Mouse (Mus musculus) hindlimb bud, embryonic 11.5 days (tissue): Measurements from ENCODE around the gene Ddx54.

Experiments
- DNase-seq: peaks from one replicate; pipeline ENCODE4 v3.0.0-alpha.2; 2012; ENCODE audit warnings: low read depth, low spot score; ENCODE audit errors: extremely low spot score

Ddx54 gene

GRCm38 (mm10) chr5:120640094-120640493 is 27.6 kb downstream of the Ddx54 start:
- no peak for DNase-seq

DNA sequence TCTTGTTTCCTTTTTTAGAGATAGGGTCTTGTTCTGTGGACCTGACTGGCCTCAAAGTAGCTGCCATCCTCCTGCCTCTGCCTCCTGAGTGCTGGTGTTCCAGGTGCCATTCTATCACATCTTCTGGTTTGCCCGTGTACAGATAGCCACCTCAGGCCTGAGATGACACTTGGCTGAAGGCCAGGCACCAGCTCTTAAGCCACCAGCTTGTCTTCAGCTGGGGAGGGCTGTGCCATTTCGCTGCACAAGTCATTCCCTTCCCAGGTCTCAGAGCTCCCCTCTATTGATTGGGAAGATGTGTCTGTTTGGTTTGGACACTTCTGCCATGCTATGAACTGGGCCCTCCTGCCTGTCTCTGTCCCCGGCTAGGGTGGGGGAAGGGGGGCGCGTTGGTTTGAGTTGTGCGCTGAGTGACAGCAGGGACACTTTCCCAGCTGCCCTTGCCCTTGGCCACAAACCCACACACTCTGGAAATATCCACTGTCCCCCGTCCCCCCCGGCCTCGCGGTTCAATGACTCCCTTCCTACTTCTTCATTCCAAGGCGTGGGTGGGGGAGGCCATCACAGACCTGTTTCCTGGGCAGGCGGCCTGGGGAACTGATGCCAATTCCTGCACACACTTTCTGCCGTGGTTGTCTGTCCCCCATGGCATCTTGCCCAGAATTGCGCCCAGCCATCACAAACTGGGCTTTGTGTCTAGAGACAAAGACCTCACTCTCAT is 31.0 kb downstream of the Ddx54 start:
- no peak for DNase-seq

DNA sequence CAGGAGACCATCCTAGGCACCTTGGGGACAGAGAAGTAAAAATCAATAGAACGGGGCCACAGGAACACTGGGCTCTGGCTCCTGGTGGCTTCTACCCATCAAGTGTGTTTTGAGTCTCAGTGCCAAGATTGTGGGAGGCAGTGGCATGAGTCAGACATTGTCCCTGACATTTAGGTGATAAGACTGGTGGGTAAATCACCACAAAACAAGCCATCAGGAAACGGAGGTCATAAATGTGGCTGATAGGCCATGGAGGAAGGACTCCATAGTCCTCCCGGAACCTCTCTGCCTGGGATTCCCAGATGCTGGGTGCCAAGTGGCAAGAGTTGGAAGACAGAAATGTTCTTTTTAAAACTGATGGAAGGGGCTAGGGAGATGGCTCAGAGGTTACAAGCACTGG is 31.7 kb downstream of the Ddx54 start:
- no peak for DNase-seq

- no peak for DNase-seq
Observed at GRCm38 (mm10) chr5:120645851-120646250, 33.3 kb downstream of the Ddx54 start.

- DNase-seq, result no peak
Observed at GRCm38 (mm10) chr5:120647361-120647760, 34.8 kb downstream of the Ddx54 start.

DNA sequence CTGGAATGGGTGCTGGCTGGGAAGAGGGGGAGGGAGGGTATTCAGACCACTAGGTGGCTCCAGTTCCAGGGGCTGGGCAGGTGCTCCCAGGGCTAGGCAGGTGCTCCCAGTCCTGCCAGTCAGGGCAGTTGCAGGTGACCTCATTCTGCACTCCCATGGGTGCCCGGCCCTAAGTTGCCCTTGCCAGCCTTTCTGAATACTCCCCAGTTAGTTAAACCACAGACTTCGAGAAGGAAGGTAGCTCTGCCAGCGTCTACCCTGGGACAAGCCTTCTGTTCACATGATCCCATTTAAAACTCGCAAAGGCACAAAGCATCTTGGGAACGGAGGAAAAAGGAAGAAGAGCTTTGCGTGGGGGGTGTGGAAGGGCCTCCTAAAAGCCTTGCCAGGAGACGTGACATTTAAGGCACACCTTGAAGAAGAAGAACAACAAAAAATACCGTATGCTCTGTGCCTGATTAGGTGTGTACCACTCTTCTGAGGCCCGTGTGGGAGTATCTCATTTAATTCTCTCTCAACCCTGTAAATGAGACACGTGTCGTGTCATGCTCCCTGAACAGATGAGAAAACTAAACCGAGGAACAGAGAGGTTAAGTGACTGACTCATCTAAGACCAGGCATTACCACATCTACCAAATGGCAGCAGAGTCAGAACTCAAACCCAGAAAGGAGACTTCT is 35.4 kb downstream of the Ddx54 start:
- DNase-seq, result no peak

GRCm38 (mm10) chr5:120648569-120649373 is 36.2 kb downstream of the Ddx54 start, which contains the start of gene Rasal1:
Rasal1 (plus strand) TSS chr5:120648812.
- no peak for DNase-seq

DNA sequence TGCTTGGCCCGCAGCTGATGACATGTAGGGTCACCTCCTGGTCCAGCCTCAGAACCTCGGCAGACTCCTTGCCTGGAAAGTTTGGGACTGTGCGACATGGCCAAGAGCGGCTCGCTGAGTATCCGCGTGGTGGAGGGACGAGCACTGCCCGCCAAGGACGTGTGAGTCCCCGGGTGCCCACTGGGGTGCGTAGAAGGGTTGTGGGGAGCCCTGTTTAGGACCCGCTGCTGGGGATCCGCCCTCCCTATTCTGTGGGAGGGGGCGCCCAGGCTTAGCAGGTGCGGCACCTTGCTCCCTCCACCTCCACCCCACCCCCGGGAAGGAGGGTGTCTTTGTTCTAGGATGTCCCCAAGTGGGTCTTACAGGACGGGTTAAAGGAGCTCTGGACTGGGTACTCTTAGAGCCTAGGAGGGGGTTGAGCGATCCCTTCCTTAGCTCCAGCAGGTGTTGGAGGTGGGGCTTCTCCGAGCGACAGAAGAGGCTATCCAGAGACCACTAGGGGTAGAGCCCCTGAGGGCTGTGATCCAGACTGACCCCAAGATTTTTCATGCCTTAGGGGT is 36.9 kb downstream of the Ddx54 start:
- no peak for DNase-seq

DNA sequence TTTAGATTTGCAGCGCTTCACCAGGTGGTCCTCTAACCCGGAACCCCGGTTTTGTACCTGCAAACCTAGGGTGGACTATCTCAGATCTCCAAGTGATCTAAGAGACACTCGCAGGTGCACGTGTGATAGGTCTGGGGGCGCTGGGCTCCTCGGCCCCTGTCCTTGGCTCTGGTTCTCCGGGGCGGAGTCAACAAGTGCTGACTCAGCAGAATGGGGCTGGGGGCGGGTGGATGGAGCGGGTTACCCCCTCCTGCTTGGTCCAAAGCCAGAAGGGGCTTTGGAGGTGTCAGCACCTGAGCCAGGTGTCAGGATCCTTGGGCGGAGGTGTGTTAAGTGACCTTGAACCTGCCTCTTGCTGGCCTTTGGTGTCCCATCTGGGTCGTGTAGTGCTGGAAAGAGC is 37.4 kb downstream of the Ddx54 start:
- no peak for DNase-seq

DNA sequence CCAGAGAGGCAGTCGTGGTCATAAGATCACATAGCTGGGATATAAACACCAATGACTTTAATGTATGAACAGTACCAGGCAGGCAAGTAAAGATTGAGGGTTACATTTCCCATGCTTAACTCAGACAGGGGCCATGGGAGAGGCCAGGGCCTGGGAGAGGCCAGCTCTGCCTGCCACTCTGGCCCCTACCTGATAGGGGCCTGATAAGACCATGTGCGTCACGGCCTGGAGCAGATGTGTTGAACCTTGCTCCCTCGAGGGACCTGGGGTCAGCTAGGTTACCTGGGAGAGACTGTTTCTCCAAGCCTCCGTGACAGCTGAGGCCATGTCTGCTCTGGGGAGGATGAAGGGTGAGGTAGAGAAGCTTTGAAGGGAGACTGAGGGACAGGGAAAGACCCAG is 38.7 kb downstream of the Ddx54 start:
- no peak for DNase-seq

DNA sequence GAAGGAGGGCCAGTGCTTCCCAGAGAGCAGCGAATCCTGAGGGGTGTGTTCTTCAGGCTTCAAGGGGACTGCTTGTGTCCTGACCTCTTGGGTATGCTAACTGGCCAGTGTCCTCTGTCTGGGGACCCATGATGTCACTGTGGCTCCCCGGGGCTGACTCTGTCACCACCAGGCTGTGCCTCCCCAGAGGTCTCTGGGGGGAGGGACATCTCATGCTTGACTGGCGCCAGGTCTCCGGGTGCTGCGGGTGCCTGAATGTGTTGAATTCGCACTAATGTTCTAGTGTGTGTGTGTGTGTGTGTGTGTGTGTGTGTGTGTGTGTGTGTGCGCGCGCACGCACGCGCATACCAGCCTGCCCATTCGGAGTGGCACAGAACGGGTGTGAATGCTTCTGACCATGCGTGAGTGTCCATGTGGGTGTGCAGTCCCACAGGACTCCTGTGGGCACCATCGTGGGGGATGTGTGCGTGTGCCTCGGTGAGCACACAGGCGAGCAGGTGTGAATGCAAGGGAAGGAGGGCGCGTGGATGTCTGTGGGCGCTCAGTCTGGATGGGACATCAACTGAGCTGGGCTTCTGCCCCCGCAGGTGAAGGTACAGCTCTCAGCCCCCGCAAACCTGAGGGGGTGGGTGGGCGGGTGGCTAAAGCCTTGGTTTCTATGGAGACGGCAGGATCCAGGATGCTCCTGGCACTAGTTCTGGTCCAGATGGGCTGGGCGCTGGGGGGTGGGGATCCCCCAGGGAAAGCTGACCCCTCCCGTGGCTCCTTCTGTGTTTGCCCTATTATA is 40.6 kb downstream of the Ddx54 start:
- no peak for DNase-seq

- no peak for DNase-seq
Observed at GRCm38 (mm10) chr5:120653873-120654272, 41.3 kb downstream of the Ddx54 start.

DNA sequence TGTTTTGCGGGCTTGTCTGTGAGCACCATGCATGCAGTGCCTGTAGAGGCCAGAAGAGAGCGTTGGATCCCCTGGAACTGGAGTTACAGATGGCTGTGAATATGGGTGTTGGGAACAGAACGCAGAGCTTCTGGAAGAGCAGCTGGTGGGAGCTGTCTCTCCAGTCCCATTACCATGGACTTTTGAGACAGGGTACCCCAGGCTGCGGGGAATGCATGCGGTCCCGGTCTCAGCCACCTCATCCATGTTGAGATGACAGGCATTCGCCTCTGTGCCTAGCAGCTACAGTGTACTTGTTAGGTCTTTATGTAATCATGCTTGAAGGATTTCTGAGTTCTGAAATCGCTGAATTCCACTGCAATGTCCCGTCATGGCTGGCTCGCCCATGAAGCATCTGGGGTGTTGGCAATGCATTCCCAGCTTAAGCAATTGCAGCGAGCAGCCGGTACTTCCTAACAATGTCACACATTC is 43.8 kb downstream of the Ddx54 start:
- DNase-seq, result no peak

GRCm38 (mm10) chr5:120660816-120661215 is 48.3 kb downstream of the Ddx54 start:
- no peak for DNase-seq

DNA sequence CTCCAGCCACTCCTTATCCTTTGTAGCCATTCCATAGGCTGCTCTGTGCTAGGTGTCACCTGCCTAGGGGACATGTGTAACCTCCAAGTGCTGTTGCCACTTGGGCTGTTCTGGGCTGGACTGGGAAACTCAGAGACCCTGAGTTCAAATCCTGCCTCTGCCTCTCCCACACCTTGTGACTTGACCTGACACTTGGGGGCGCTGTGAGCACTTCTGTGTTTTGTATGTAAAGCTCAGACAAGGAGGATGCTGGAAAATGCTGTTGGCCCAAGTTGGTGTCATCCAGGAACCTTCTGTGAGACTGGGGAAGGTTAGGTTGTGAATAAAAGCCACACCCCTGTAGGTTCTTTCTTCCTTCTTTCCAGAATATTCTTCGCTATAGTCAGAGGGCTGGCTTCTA is 52.3 kb downstream of the Ddx54 start:
- DNase-seq, result no peak

- DNase-seq, result no peak
Observed at GRCm38 (mm10) chr5:120668761-120669160, 56.2 kb downstream of the Ddx54 start.

DNA sequence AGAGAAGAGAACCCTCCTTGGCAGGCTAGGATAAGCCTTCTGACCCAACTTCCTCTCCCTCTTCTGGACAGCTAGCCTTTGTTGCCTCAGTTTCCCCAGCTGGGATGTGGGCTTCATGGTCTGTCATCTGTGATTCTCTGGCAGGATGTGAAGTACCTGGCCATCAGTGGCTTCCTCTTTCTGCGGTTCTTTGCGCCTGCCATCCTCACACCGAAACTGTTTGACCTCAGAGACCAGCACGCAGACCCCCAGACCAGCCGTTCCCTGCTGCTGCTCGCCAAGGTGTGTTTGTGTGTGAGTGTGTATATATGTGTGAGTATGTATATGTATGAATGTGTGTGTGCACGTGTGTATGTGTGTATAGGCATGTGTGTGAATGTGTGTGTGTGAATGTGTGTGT is 57.6 kb downstream of the Ddx54 start:
- no peak for DNase-seq

DNA sequence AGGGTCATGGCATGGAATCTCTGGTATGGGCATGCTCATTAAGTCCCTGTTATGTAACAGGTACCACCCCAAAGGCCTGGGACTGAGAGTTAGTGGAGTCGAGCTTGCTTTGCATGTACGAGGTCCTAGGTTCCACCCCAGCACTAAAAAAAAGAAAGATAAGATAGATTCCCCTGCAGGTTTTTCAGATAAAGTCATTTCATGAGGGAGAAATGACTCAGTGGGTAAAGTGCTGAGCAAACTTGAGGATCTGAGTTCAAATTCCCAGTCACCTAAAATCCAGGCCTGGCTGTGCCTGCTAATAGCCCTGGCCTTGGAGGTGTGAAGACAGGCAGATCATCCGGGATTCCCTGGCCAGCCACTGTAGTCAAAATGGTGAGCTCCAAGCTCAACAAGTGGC is 59.3 kb downstream of the Ddx54 start:
- DNase-seq, result no peak

GRCm38 (mm10) chr5:120673626-120674025 is 61.1 kb downstream of the Ddx54 start:
- no peak for DNase-seq
